In genomic region chr6:136894532-136895339, GRCm38 (mm10) we compare ENCODE assay signal across 9 mouse cellular contexts. TPM values are rescaled to one million over a fixed set of nuclear protein-coding genes. Genes with fewer than 3 reads are reported as not detected.
A peak's percentile ranks its signal among the peaks of the same experiment; 100 is the strongest.
DNase-seq lines count a peak whose midpoint lies in the region; ATAC-seq and TF ChIP-seq lines count a peak whose summit lies in the region.
"Had no signal": no experiment of that assay in that cellular context is flagged by ENCODE, and none has a peak within 500 bp of the region (broad histone marks: within the 10 kb centered on the region; RNA-seq: fewer than 3 reads in every experiment).

No protein-coding gene starts in this region.

- no peak overlapping the region for H3K4me2 ChIP-seq in lung, embryonic 14.5 days
- H3K4me2 ChIP-seq in heart, embryonic 12.5 days: no peak overlapping the region
- H3K4me2 ChIP-seq in kidney, postnatal 0 days (ENCODE audit: low read length): no peak overlapping the region
- H3K4me2 ChIP-seq in stomach, embryonic 15.5 days: no peak overlapping the region
- H3K4me2 ChIP-seq in midbrain, embryonic 11.5 days: no peak overlapping the region

- ATAC-seq in lung, embryonic 14.5 days (ENCODE audit: insufficient read depth): no peak
- ATAC-seq in heart, embryonic 12.5 days (ENCODE audit: insufficient number of reproducible peaks, low FRiP score): no peak
- ATAC-seq in kidney, postnatal 0 days (replicated peaks; ENCODE audit: low FRiP score, low read depth): peak; percentile 48
- ATAC-seq in stomach, embryonic 15.5 days (ENCODE audit: insufficient read depth, low FRiP score, low read depth): peak; percentile 41; the same call in 1 of the 2 replicates
- no peak for ATAC-seq in midbrain, embryonic 11.5 days (ENCODE audit: low FRiP score)

- peak; percentile 72 for DNase-seq in lung, embryonic 14.5 days
- no peak for DNase-seq in lung, adult 2 months
- DNase-seq in kidney, postnatal 0 days (ENCODE audit: low spot score): peak; percentile 90
- DNase-seq in layer of hippocampus, adult 9-11 months: no peak
- no peak for DNase-seq in midbrain, embryonic 11.5 days (ENCODE audit: low spot score, missing footprints)
- no peak for DNase-seq in spleen, postnatal 4 days (ENCODE audit: low spot score in 2 of 2)
- DNase-seq: cerebellum, adult 11 months had no signal

- H3K4me3 ChIP-seq in lung, embryonic 14.5 days (ENCODE audit: low read depth, low read length): no peak overlapping the region
- H3K4me3 ChIP-seq in lung, adult 2 months (replicated peaks; ENCODE audit: extremely low read depth, low read depth, low read length): no peak overlapping the region
- H3K4me3 ChIP-seq in heart, embryonic 12.5 days: no peak overlapping the region
- H3K4me3 ChIP-seq in kidney, postnatal 0 days (replicated peaks; ENCODE audit: low read depth, low read length): no peak overlapping the region
- no peak overlapping the region for H3K4me3 ChIP-seq in stomach, embryonic 15.5 days (replicated peaks)
- H3K4me3 ChIP-seq in midbrain, embryonic 11.5 days (ENCODE audit: low read depth, low read length): no peak overlapping the region

- no peaks in the 10 kb centered on the region for H3K27me3 ChIP-seq in lung, embryonic 14.5 days (ENCODE audit: insufficient read depth, low read length)
- H3K27me3 ChIP-seq in heart, embryonic 12.5 days (replicated peaks): no peaks in the 10 kb centered on the region
- no peaks in the 10 kb centered on the region for H3K27me3 ChIP-seq in kidney, postnatal 0 days (ENCODE audit: insufficient read depth, low read length)
- H3K27me3 ChIP-seq in stomach, embryonic 15.5 days (replicated peaks): no peaks in the 10 kb centered on the region
- H3K27me3 ChIP-seq in midbrain, embryonic 11.5 days (ENCODE audit: control insufficient read depth, insufficient read depth, low read length): no peaks in the 10 kb centered on the region

- no peak for TF ChIP-seq CTCF in lung, embryonic 14.5 days (IDR thresholded peaks at IDR 0.05; ENCODE audit: low read depth)
- no peak for TF ChIP-seq CTCF in lung, adult 2 months (IDR thresholded peaks at IDR 0.05; ENCODE audit: insufficient read depth, low read length)
- no peak for TF ChIP-seq CTCF in kidney, postnatal 0 days (IDR thresholded peaks at IDR 0.05; ENCODE audit: low read depth)

- 21% methylated on average over 15 of the region's 15 CpGs for WGBS in lung, embryonic 14.5 days
- 27% methylated on average over 15 of the region's 15 CpGs for WGBS in lung, adult 2 months
- 48% methylated on average over 15 of the region's 15 CpGs for WGBS in heart, embryonic 12.5 days
- 28% methylated on average over 15 of the region's 15 CpGs for WGBS in kidney, postnatal 0 days
- 24% methylated on average over 15 of the region's 15 CpGs for WGBS in stomach, embryonic 15.5 days
- WGBS in midbrain, embryonic 11.5 days: 69% methylated on average over 15 of the region's 15 CpGs

- peak overlapping the region; percentile 13; the same call in 1 of the 2 replicates for H3K9ac ChIP-seq in lung, embryonic 14.5 days
- no peak overlapping the region for H3K9ac ChIP-seq in heart, embryonic 12.5 days
- no peak overlapping the region for H3K9ac ChIP-seq in kidney, postnatal 0 days (ENCODE audit: low read depth, low read length)
- H3K9ac ChIP-seq in stomach, embryonic 15.5 days: no peak overlapping the region
- no peak overlapping the region for H3K9ac ChIP-seq in midbrain, embryonic 11.5 days (ENCODE audit: low read length)

- H3K27ac ChIP-seq in lung, embryonic 14.5 days (ENCODE audit: low read depth): peak overlapping the region; percentile 78
- H3K27ac ChIP-seq in heart, embryonic 12.5 days (ENCODE audit: poor library complexity, severe bottlenecking): peak overlapping the region; percentile 67
- peak overlapping the region; percentile 79 for H3K27ac ChIP-seq in kidney, postnatal 0 days
- peak overlapping the region; percentile 77 for H3K27ac ChIP-seq in stomach, embryonic 15.5 days
- no peak overlapping the region for H3K27ac ChIP-seq in midbrain, embryonic 11.5 days (ENCODE audit: low read depth, low read length)

- H3K4me1 ChIP-seq in lung, embryonic 14.5 days (ENCODE audit: insufficient read depth): peaks cover 30% of the 10 kb centered on the region
- H3K4me1 ChIP-seq in lung, adult 2 months (ENCODE audit: control insufficient read depth, insufficient read depth, low read length): peaks cover 7% of the 10 kb centered on the region; the same call in 1 of the 2 replicates
- peaks cover 20% of the 10 kb centered on the region for H3K4me1 ChIP-seq in heart, embryonic 12.5 days (replicated peaks)
- H3K4me1 ChIP-seq in kidney, postnatal 0 days (replicated peaks; ENCODE audit: insufficient read depth, low read length): peaks cover 3% of the 10 kb centered on the region
- H3K4me1 ChIP-seq in stomach, embryonic 15.5 days: peaks cover 10% of the 10 kb centered on the region
- no peaks in the 10 kb centered on the region for H3K4me1 ChIP-seq in midbrain, embryonic 11.5 days (ENCODE audit: control insufficient read depth, insufficient read depth, low read length)

- no peaks in the 10 kb centered on the region for H3K9me3 ChIP-seq in lung, embryonic 14.5 days (ENCODE audit: low read depth, low read length)
- H3K9me3 ChIP-seq in heart, embryonic 12.5 days (replicated peaks): 0 out of 2 replicates have a peak, but pooled peaks cover 3% of the 10 kb centered on the region
- H3K9me3 ChIP-seq in kidney, postnatal 0 days (replicated peaks; ENCODE audit: low read length): no peaks in the 10 kb centered on the region
- H3K9me3 ChIP-seq in stomach, embryonic 15.5 days: no peaks in the 10 kb centered on the region
- H3K9me3 ChIP-seq in midbrain, embryonic 11.5 days (ENCODE audit: control insufficient read depth, low read length): no peaks in the 10 kb centered on the region

- no peaks in the 10 kb centered on the region for H3K36me3 ChIP-seq in lung, embryonic 14.5 days (ENCODE audit: insufficient read depth)
- no peaks in the 10 kb centered on the region for H3K36me3 ChIP-seq in heart, embryonic 12.5 days
- H3K36me3 ChIP-seq in kidney, postnatal 0 days (ENCODE audit: insufficient read depth, low read length): no peaks in the 10 kb centered on the region
- H3K36me3 ChIP-seq in stomach, embryonic 15.5 days: no peaks in the 10 kb centered on the region
- H3K36me3 ChIP-seq in midbrain, embryonic 11.5 days (ENCODE audit: control insufficient read depth, insufficient read depth, low read length): no peaks in the 10 kb centered on the region

- TF ChIP-seq POLR2A in lung, adult 2 months (IDR thresholded peaks at IDR 0.05; ENCODE audit: borderline replicate concordance, extremely low read depth, low read depth, low read length): no peak

RNA-seq across cellular contexts. Expression of gene Mgp, which starts 19.1 kb away (rescaled TPM):
- polyA plus RNA-seq in lung, embryonic 14.5 days (2014; fragmentation: Nextera tagmentation; extraction: Ambion mirVana): 768 and 894 TPM in 2 replicates
- polyA plus RNA-seq in lung, adult 2 months (2012; rRNA removed): 3,073 and 5,313 TPM in 2 replicates
- polyA plus RNA-seq in heart, embryonic 12.5 days (2016; fragmentation: Nextera tagmentation; extraction: Ambion mirVana): 139 TPM in 2 replicates
- polyA plus RNA-seq in kidney, postnatal 0 days (2015; fragmentation: Nextera tagmentation; extraction: Ambion mirVana): 605 and 626 TPM in 2 replicates
- polyA plus RNA-seq in stomach, embryonic 15.5 days (2015; fragmentation: Nextera tagmentation; extraction: Ambion mirVana): 150 and 225 TPM in 2 replicates
- 1.6 and 2.4 TPM in 2 replicates for polyA plus RNA-seq in midbrain, embryonic 11.5 days (2014; fragmentation: Nextera tagmentation; extraction: Ambion mirVana)

RNA-seq across cellular contexts. Expression of gene Erp27, which starts 27.2 kb away (rescaled TPM):
- polyA plus RNA-seq in lung, embryonic 14.5 days (2014; fragmentation: Nextera tagmentation; extraction: Ambion mirVana): 1.1 TPM in 2 replicates
- 0.26 TPM in 1 of 2 replicates, not detected in the other for polyA plus RNA-seq in lung, adult 2 months (2012; rRNA removed)
- 0.98 and 1.0 TPM in 2 replicates for polyA plus RNA-seq in heart, embryonic 12.5 days (2016; fragmentation: Nextera tagmentation; extraction: Ambion mirVana)
- polyA plus RNA-seq in kidney, postnatal 0 days (2015; fragmentation: Nextera tagmentation; extraction: Ambion mirVana): 0.23 and 0.34 TPM in 2 replicates
- polyA plus RNA-seq in stomach, embryonic 15.5 days (2015; fragmentation: Nextera tagmentation; extraction: Ambion mirVana): 40.1 and 57.2 TPM in 2 replicates
- not detected in 2 replicates for polyA plus RNA-seq in midbrain, embryonic 11.5 days (2014; fragmentation: Nextera tagmentation; extraction: Ambion mirVana)

RNA-seq across cellular contexts. Expression of gene Pde6h, which starts 28.9 kb away (rescaled TPM):
- not detected in 2 replicates for polyA plus RNA-seq in lung, embryonic 14.5 days (2014; fragmentation: Nextera tagmentation; extraction: Ambion mirVana)
- 0.02 and 0.20 TPM in 2 replicates for polyA plus RNA-seq in lung, adult 2 months (2012; rRNA removed)
- polyA plus RNA-seq in heart, embryonic 12.5 days (2016; fragmentation: Nextera tagmentation; extraction: Ambion mirVana): 0.22 TPM in 1 of 2 replicates, not detected in the other
- 0.04 and 0.67 TPM in 2 replicates for polyA plus RNA-seq in kidney, postnatal 0 days (2015; fragmentation: Nextera tagmentation; extraction: Ambion mirVana)
- not detected in 2 replicates for polyA plus RNA-seq in stomach, embryonic 15.5 days (2015; fragmentation: Nextera tagmentation; extraction: Ambion mirVana)
- polyA plus RNA-seq in midbrain, embryonic 11.5 days (2014; fragmentation: Nextera tagmentation; extraction: Ambion mirVana): not detected in 2 replicates

RNA-seq across cellular contexts. Expression of gene Art4, which starts 37.2 kb away (rescaled TPM):
- polyA plus RNA-seq in lung, embryonic 14.5 days (2014; fragmentation: Nextera tagmentation; extraction: Ambion mirVana): 3.3 and 3.6 TPM in 2 replicates
- 10.3 TPM in 2 replicates for polyA plus RNA-seq in lung, adult 2 months (2012; rRNA removed)
- polyA plus RNA-seq in heart, embryonic 12.5 days (2016; fragmentation: Nextera tagmentation; extraction: Ambion mirVana): 21.8 and 22.5 TPM in 2 replicates
- polyA plus RNA-seq in kidney, postnatal 0 days (2015; fragmentation: Nextera tagmentation; extraction: Ambion mirVana): 7.4 and 9.3 TPM in 2 replicates
- 5.5 and 7.7 TPM in 2 replicates for polyA plus RNA-seq in stomach, embryonic 15.5 days (2015; fragmentation: Nextera tagmentation; extraction: Ambion mirVana)
- polyA plus RNA-seq in midbrain, embryonic 11.5 days (2014; fragmentation: Nextera tagmentation; extraction: Ambion mirVana): 0.90 and 0.94 TPM in 2 replicates

RNA-seq across cellular contexts. Expression of gene Arhgdib, which starts 47.0 kb away (rescaled TPM):
- 71.9 and 72.6 TPM in 2 replicates for polyA plus RNA-seq in lung, embryonic 14.5 days (2014; fragmentation: Nextera tagmentation; extraction: Ambion mirVana)
- 55.5 and 82.9 TPM in 2 replicates for polyA plus RNA-seq in lung, adult 2 months (2012; rRNA removed)
- polyA plus RNA-seq in heart, embryonic 12.5 days (2016; fragmentation: Nextera tagmentation; extraction: Ambion mirVana): 93.8 and 99.8 TPM in 2 replicates
- polyA plus RNA-seq in kidney, postnatal 0 days (2015; fragmentation: Nextera tagmentation; extraction: Ambion mirVana): 105 and 106 TPM in 2 replicates
- 56.1 and 70.2 TPM in 2 replicates for polyA plus RNA-seq in stomach, embryonic 15.5 days (2015; fragmentation: Nextera tagmentation; extraction: Ambion mirVana)
- polyA plus RNA-seq in midbrain, embryonic 11.5 days (2014; fragmentation: Nextera tagmentation; extraction: Ambion mirVana): 26.3 and 26.4 TPM in 2 replicates

Comparison
In these comparisons a context has a peak if more than half of its experiments do, and no peak if none do; other contexts are left out.
1. DNase-seq: peak in lung, embryonic 14.5 days (single experiment) and kidney, postnatal 0 days (single experiment); none in lung, adult 2 months (single experiment), layer of hippocampus, adult 9-11 months (single experiment), midbrain, embryonic 11.5 days (single experiment) and spleen, postnatal 4 days (0 of 2).
2. ATAC-seq: peak in kidney, postnatal 0 days (single experiment) and stomach, embryonic 15.5 days (single experiment); none in lung, embryonic 14.5 days (single experiment), heart, embryonic 12.5 days (single experiment) and midbrain, embryonic 11.5 days (single experiment).
3. RNA of gene Mgp, which starts 19.1 kb away (polyA plus RNA-seq): 3,073 to 5,313 TPM in lung, adult 2 months, 768 to 894 TPM in lung, embryonic 14.5 days, 605 to 626 TPM in kidney, postnatal 0 days, 150 to 225 TPM in stomach, embryonic 15.5 days and 139 TPM in heart, embryonic 12.5 days; 1.6 to 2.4 TPM in midbrain, embryonic 11.5 days; every median in the first group is over 10 times any median in the second.
4. RNA of gene Erp27, which starts 27.2 kb away (polyA plus RNA-seq): 40.1 to 57.2 TPM in stomach, embryonic 15.5 days; 1.1 TPM in lung, embryonic 14.5 days, 0.98 to 1.0 TPM in heart, embryonic 12.5 days, 0.23 to 0.34 TPM in kidney, postnatal 0 days, 0.26 TPM in lung, adult 2 months and not detected in midbrain, embryonic 11.5 days; every median in the first group is over 10 times any median in the second.